Mouse (Mus musculus) adrenal gland, postnatal 14 days (tissue): Measurements from ENCODE around the gene Fads2. TPM values are rescaled to one million over a fixed set of nuclear protein-coding genes. Genes with fewer than 3 reads are reported as not detected.
"Not testable (repeated sequence)": the region's sequence is repeated elsewhere in the genome, so short reads cannot be mapped to it uniquely, and the experiment has no call there.

Experiments
- DNase-seq: peaks from one replicate; pipeline ENCODE4 v3.0.0; 2021; ENCODE audit warnings: mixed read lengths
- long read RNA-seq, 2 experiments: library from polyadenylated mRNA; stranded (forward); transcript quantifications; one replicate each; pipeline ENCODE4 v2.0.0; 2021
- total RNA-seq: library from RNA; stranded (reverse); gene quantifications from 2 replicates; pipeline ENCODE4 v1.2.3, GENCODE M21; 2021

Fads2 gene
- total RNA-seq: 806 and 858 TPM in 2 replicates
- long read RNA-seq, experiment 1, transcript Fads2-201 (12 exons, 3,150 nt): major isoform, 1,980 of 2,455 reads
- long read RNA-seq, experiment 1, partial matches to known transcripts: 85 of 2,455 reads
- long read RNA-seq, experiment 1, other reads (novel, unspliced or antisense): 390 of 2,455 reads
- long read RNA-seq, experiment 2, transcript Fads2-201 (12 exons, 3,150 nt): major isoform, 1,130 of 1,546 reads
- long read RNA-seq, experiment 2, partial matches to known transcripts: 43 of 1,546 reads
- long read RNA-seq, experiment 2, other reads (novel, unspliced or antisense): 373 of 1,546 reads

- peak; percentile 97 for DNase-seq
These were observed at the start of gene Fads2 for GRCm38 (mm10) chr19:10101341-10102053. Gene Fads2, minus strand, starts transcription at chr19:10101746.

- DNase-seq: no peak
These were observed 47.6 kb upstream of the Fads2 start for GRCm38 (mm10) chr19:10149189-10149588.

- DNase-seq: peak; percentile 41
These were observed 47.0 kb upstream of the Fads2 start for GRCm38 (mm10) chr19:10148555-10148954.

GRCm38 (mm10) chr19:10144464-10144863 is 42.9 kb upstream of the Fads2 start:
- no peak for DNase-seq

GRCm38 (mm10) chr19:10143667-10144066 is 42.1 kb upstream of the Fads2 start:
- no peak for DNase-seq

GRCm38 (mm10) chr19:10139736-10140135 is 38.2 kb upstream of the Fads2 start:
- DNase-seq: no peak

- no peak for DNase-seq
These were observed 35.9 kb upstream of the Fads2 start for GRCm38 (mm10) chr19:10137423-10137822.

- peak; percentile 67 for DNase-seq
These were observed 33.1 kb upstream of the Fads2 start for GRCm38 (mm10) chr19:10134692-10135091.

GRCm38 (mm10) chr19:10129547-10129946 is 28.0 kb upstream of the Fads2 start:
- DNase-seq: not testable (repeated sequence)

- DNase-seq: no peak
These were observed 25.1 kb upstream of the Fads2 start for GRCm38 (mm10) chr19:10126479-10127250.

- no peak for DNase-seq
These were observed 22.5 kb upstream of the Fads2 start for GRCm38 (mm10) chr19:10123892-10124634.

- DNase-seq: peak; percentile 76
These were observed 20.6 kb upstream of the Fads2 start for GRCm38 (mm10) chr19:10122021-10122631.

GRCm38 (mm10) chr19:10116641-10117040 is 15.1 kb upstream of the Fads2 start:
- DNase-seq: no peak

GRCm38 (mm10) chr19:10115373-10116158 is 14.0 kb upstream of the Fads2 start:
- no peak for DNase-seq

- no peak for DNase-seq
These were observed 11.4 kb upstream of the Fads2 start for GRCm38 (mm10) chr19:10112956-10113355.

GRCm38 (mm10) chr19:10108666-10109065 is 7.1 kb upstream of the Fads2 start:
- no peak for DNase-seq

GRCm38 (mm10) chr19:10108129-10108528 is 6.6 kb upstream of the Fads2 start:
- peak; percentile 45 for DNase-seq

- peak; percentile 70 for DNase-seq
These were observed 5.6 kb upstream of the Fads2 start for GRCm38 (mm10) chr19:10107051-10107611.

- no peak for DNase-seq
These were observed 5.1 kb upstream of the Fads2 start for GRCm38 (mm10) chr19:10106634-10107033.

GRCm38 (mm10) chr19:10105034-10105493 is 3.5 kb upstream of the Fads2 start:
- DNase-seq: no peak
